Mouse (Mus musculus): Measurements from ENCODE around the gene Kl.

GRCm38 (mm10) chr5:150994096-150994495, 41.7 kb downstream of the Kl start:
- TF ChIP-seq POLR2A (IDR thresholded peaks at IDR 0.05; ENCODE audit: borderline replicate concordance, control insufficient read depth, low read depth, low read length) (no peak), CTCF (IDR thresholded peaks at IDR 0.05; ENCODE audit: control insufficient read depth, insufficient read depth, low read length) (no peak)
